Mouse (Mus musculus) midbrain, embryonic 14.5 days (tissue): Measurements from ENCODE around the gene Gm16442. TPM values are rescaled to one million over a fixed set of nuclear protein-coding genes. Genes with fewer than 3 reads are reported as not detected.
"Not testable (repeated sequence)": the region's sequence is repeated elsewhere in the genome, so short reads cannot be mapped to it uniquely, and the experiment has no call there.

Experiments
- ATAC-seq: fragments of 200-750 bp; cut with Nextera tagmentation; 2 replicates; pipeline ENCODE4 v1.8.0; 2017; ENCODE audit warnings: moderate number of reproducible peaks, moderate library complexity; ENCODE audit not compliant: low FRiP score, low TSS enrichment
- DNase-seq: peaks from one replicate; pipeline ENCODE4 v3.0.0-alpha.2; 2015
- H3K27ac ChIP-seq: fragments of 300-500 bp; sonication (generic); replicated peaks from 2 replicates; pipeline ENCODE4 v1.5.1; 2014; ENCODE audit warnings: mild to moderate bottlenecking, low read depth, low read length, moderate library complexity
- H3K27me3 ChIP-seq: fragments of 300-500 bp; sonication (generic); 2 replicates; pipeline ENCODE4 v1.6.1; 2014; ENCODE audit warnings: low read length, control low read depth, mixed read lengths; ENCODE audit not compliant: control insufficient read depth, insufficient read depth
- H3K36me3 ChIP-seq: fragments of 300-500 bp; sonication (generic); 2 replicates; pipeline ENCODE4 v1.6.1; 2014; ENCODE audit warnings: low read length, control low read depth; ENCODE audit not compliant: control insufficient read depth, insufficient read depth
- H3K4me1 ChIP-seq: fragments of 300-500 bp; sonication (generic); 2 replicates; pipeline ENCODE4 v1.6.1; 2014; ENCODE audit warnings: mild to moderate bottlenecking, antibody characterized with exemption, low read length, control low read depth; ENCODE audit not compliant: control insufficient read depth, insufficient read depth
- H3K4me2 ChIP-seq: fragments of 300-500 bp; sonication (generic); 2 replicates; pipeline ENCODE4 v1.6.1; 2014; ENCODE audit warnings: mild to moderate bottlenecking, low read length, moderate library complexity
- H3K4me3 ChIP-seq: fragments of 300-500 bp; sonication (generic); replicated peaks from 2 replicates; pipeline ENCODE4 v1.5.1; 2014; ENCODE audit warnings: low read depth, low read length
- H3K9ac ChIP-seq: fragments of 300-500 bp; sonication (generic); replicated peaks from 2 replicates; pipeline ENCODE4 v1.6.1; 2014; ENCODE audit warnings: mild to moderate bottlenecking, low read length, moderate library complexity
- H3K9me3 ChIP-seq: fragments of 300-500 bp; sonication (generic); 2 replicates; pipeline ENCODE4 v1.6.1; 2016; ENCODE audit warnings: low read length, control low read depth, mixed read lengths; ENCODE audit not compliant: control insufficient read depth
- WGBS: fragments of 180-500 bp; shearing (Covaris S2); extraction: QIAGEN DNeasy Blood & Tissue Kit; methylation state at CpG from one replicate; pipeline ENCODE4 v1.1.7; 2014; 5-methylcytosine and 5-hydroxymethylcytosine counted together
- polyA plus RNA-seq: library from polyadenylated mRNA; unstranded; fragments of >200 nt; fragmentation: Nextera tagmentation; extraction: Ambion mirVana; gene quantifications from 2 replicates; pipeline ENCODE4 v1.2.1, GENCODE M21; 2014

Gm16442 gene
- polyA plus RNA-seq = not detected in 2 replicates

GRCm38 (mm10) chr7:20122479-20122878 is at the start of gene Gm16442:
Gm16442 (minus strand) TSS chr7:20122579.
- no CpG with 5 or more reads among the region's 2 CpGs for WGBS
- H3K4me3 ChIP-seq = not testable (repeated sequence)

DNA sequence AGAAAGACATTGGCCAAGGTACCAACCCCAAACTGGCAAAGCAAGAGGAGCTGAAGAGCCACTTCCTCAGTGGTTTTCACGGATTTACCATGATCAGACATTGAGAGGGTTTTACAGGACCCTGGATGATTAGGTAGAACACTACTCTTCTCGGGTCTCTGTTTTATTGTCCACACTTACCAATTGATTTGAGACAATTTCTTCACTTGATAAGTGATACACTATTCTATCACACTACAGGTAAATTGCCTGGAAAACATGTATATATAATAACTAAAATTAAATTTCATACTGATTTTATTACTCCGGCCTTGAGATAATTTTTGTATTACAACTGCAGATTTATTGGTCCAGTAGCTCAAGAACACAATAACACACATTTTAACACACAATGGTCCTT is 45.9 kb upstream of the Gm16442 start, which contains the start of gene Vmn1r94:
Gene Vmn1r94 (minus strand): TSS at position 101 of the 400 bp plus-strand sequence.
- H3K36me3 ChIP-seq, H3K9ac ChIP-seq, DNase-seq, H3K4me1 ChIP-seq, H3K9me3 ChIP-seq, H3K27me3 ChIP-seq, H3K4me3 ChIP-seq, H3K27ac ChIP-seq, ATAC-seq, H3K4me2 ChIP-seq: not testable (repeated sequence)
- WGBS = no CpG with 5 or more reads among the region's 3 CpGs

More at GRCm38 (mm10) chr7:20122479-20122878, at the start of gene Gm16442:
- H3K27me3 ChIP-seq, H3K27ac ChIP-seq, H3K9me3 ChIP-seq, H3K4me1 ChIP-seq, H3K36me3 ChIP-seq, ATAC-seq, H3K4me2 ChIP-seq, H3K9ac ChIP-seq, DNase-seq: not testable (repeated sequence)

DNA sequence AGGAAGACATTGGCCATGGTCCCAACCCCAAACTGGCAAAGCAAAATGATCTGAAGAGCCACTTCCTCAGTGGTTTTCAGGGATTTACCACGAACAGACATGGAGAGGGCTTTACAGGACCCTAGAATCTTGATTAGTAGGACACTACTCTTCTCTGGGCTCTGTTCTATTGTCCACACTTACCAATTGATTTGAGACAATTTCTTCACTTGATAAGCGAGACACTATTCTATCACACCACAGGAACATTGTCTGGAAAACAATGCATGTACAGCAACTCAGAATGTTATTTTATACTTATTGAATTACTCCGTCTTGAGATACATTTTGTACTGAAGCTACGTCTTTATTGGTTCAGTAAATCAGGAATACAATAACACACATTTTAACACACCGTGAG is 16.6 kb upstream of the Gm16442 start, which contains the start of gene Vmn1r93:
Gene Vmn1r93 (minus strand): TSS at position 101 of the 400 bp plus-strand sequence.
- not testable (repeated sequence) for DNase-seq, H3K9me3 ChIP-seq, H3K27me3 ChIP-seq, H3K4me2 ChIP-seq, H3K4me3 ChIP-seq, H3K27ac ChIP-seq, ATAC-seq, H3K4me1 ChIP-seq, H3K36me3 ChIP-seq, H3K9ac ChIP-seq
- no CpG with 5 or more reads among the region's 5 CpGs for WGBS

- WGBS = 82% methylated on average over 5 of the region's 5 CpGs
- H3K4me1 ChIP-seq, H3K36me3 ChIP-seq: not testable (repeated sequence)
Observed at GRCm38 (mm10) chr7:20099380-20099779, 23.0 kb downstream of the Gm16442 start, which contains the start of gene Vmn1r91. Vmn1r91 (plus strand) TSS chr7:20099680.

DNA sequence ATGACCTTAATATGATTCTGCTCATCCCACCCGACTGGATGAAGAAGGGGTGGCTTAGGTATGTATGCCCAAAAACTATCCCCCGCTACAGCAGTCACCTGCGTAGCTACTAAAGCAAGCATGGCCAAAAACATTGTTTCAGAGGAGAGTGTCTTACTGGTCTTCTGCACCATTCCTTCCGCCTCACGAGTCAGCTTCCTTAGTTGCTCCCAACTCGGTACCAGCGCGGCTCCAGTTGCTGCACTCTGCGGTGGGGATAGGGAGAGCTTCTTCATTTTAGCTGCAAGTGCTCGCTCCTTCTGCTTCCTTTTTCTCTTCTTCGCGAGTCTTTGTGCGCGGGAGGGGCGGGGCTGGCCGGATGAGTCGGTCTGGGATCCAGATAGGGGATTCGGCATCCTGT is 44.3 kb downstream of the Gm16442 start:
- H3K9ac ChIP-seq, H3K27me3 ChIP-seq, H3K4me3 ChIP-seq, H3K27ac ChIP-seq, H3K4me1 ChIP-seq, ATAC-seq, DNase-seq, H3K9me3 ChIP-seq, H3K36me3 ChIP-seq, H3K4me2 ChIP-seq: not testable (repeated sequence)
- WGBS = 70% methylated on average over 18 of the region's 18 CpGs

More at GRCm38 (mm10) chr7:20099380-20099779, 23.0 kb downstream of the Gm16442 start, which contains the start of gene Vmn1r91:
- DNase-seq, H3K4me3 ChIP-seq, ATAC-seq, H3K9me3 ChIP-seq, H3K4me2 ChIP-seq, H3K27ac ChIP-seq, H3K27me3 ChIP-seq, H3K9ac ChIP-seq: not testable (repeated sequence)

Other genes with a start within 250 kb of the Gm16442 start
- gene Ceacam19, start 234.6 kb downstream of the Gm16442 start, polyA plus RNA-seq = not detected in 2 replicates
- 4.9 and 8.2 TPM in 2 replicates for gene Pvr, start 201.4 kb downstream of the Gm16442 start, polyA plus RNA-seq
- not detected in 2 replicates for gene Igsf23, start 171.8 kb downstream of the Gm16442 start, polyA plus RNA-seq
- not detected in 2 replicates for gene Ceacam20, start 157.2 kb downstream of the Gm16442 start, polyA plus RNA-seq
- not detected in 2 replicates for gene Nlrp9b, start 131.1 kb downstream of the Gm16442 start, polyA plus RNA-seq
- gene Vmn1r91, start 22.9 kb downstream of the Gm16442 start, polyA plus RNA-seq = not detected in 2 replicates
- not detected in 2 replicates for gene Vmn1r93, start 16.5 kb upstream of the Gm16442 start, polyA plus RNA-seq
- not detected in 2 replicates for gene Vmn1r94, start 45.8 kb upstream of the Gm16442 start, polyA plus RNA-seq
- gene Vmn1r95, start 71.1 kb upstream of the Gm16442 start, polyA plus RNA-seq = not detected in 2 replicates
- gene Gm6164, start 83.0 kb upstream of the Gm16442 start, polyA plus RNA-seq = not detected in 2 replicates
- gene Gm4498, start 111.2 kb upstream of the Gm16442 start, polyA plus RNA-seq = not detected in 2 replicates
- gene Gm5890, start 140.3 kb upstream of the Gm16442 start, polyA plus RNA-seq = not detected in 2 replicates
- gene Gm4133, start 211.5 kb upstream of the Gm16442 start, polyA plus RNA-seq = not detected in 2 replicates